Mouse (Mus musculus) left cerebral cortex, postnatal 4 days (tissue): Measurements from ENCODE around the gene Dcaf11. TPM values are rescaled to one million over a fixed set of nuclear protein-coding genes. Genes with fewer than 3 reads are reported as not detected.

Experiments
- DNase-seq: peaks from one replicate; pipeline ENCODE4 v3.0.0-alpha.2; 2022
- intact Hi-C: fragments of 180-260 bp; cut with DNase I; formaldehyde crosslinking; loops from one replicate; pipeline ENCODE4 v1.15.1; 2025
- total RNA-seq, 2 experiments: library from RNA; stranded (reverse); gene quantifications; 2 replicates each; pipeline ENCODE4 v1.2.3; 2021

The Dcaf11 gene
- total RNA-seq, result 10 to 100 TPM; 61.2 to 66.4 TPM

DNA sequence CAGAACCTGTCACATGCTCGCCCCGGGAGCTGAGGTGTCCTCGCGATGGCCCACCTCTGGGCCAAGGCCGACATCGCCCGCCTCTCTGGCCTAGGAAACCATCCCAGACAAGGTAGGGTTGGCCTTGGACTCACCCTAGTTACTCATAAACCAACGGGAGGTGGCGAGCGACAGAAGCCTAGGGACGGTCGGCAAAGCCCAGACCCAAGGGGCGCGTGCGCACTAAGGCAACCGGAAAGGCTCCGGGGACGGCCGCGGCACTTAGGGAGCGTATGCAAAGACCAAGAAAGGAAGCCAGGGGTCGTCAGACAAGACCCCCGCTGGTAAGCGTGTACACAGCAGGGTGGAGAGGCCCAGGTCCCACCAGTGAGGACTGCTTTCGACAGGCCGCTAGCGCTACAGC lies at the start of gene Dcaf11:
TSS of gene Dcaf11 (plus strand) at position 208 of the 403 bp plus-strand sequence.
- intact Hi-C loops, result no loop called here

DNA sequence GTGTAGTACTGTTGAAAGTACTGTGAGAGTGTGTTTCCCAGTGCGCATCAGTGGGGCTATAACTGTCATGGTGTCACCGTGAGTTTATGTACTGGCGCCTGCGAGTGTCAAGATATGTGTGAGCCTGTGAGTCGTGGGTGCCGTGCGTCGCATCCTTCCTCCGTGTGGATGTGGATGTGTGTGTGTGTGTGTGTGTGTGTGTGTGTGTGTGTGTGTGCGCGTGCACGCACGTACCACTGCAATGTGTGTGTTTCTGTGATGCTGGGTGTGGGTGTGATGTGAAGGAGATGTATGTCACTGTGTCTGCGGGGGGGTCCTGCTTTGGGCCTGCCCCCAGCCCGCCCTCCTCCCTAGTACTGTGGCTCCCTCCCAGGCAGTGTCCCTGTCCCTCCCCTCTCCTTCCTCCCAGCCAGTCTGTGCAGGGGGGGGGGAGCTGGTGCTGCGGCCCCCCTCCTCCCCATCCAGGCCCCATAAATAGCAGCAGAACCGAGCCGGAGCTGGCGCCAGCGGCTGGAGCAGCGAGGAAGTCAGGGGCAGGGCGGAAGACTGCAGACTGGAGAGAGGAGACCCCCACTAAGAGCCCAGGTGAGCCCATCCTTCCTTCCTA lies 49.6 kb upstream of the Dcaf11 start, which contains the start of gene Cpne6:
TSS of gene Cpne6 (plus strand) at position 321 of the 607 bp plus-strand sequence.
- intact Hi-C loops, result no loop called here

More for the DNA sequence above, at the start of gene Dcaf11:
- peak; percentile 93 for DNase-seq

GRCm38 (mm10) chr14:55511037-55511436 lies 48.8 kb upstream of the Dcaf11 start:
- DNase-seq, result no peak
- intact Hi-C loops, result no loop called here

More for the DNA sequence above, 49.6 kb upstream of the Dcaf11 start, which contains the start of gene Cpne6:
- no peak for DNase-seq

DNA sequence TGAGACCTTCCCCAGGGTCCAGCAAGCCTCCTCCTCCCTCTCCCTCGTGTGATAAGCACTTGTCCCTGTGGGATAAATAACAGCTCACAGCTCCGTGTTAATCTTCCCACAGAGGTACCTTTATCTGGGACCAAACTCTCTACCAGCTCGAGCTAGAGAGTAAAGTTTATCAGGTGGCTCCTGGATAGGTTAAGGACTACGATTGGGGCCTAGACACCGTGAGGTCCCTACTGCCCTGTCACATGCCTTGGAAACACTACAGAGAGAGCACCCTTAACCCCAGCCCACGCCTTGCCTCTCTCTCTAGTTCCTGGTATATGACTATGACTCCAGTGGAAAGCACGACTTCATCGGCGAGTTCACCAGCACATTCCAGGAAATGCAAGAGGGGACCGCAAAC lies 45.9 kb upstream of the Dcaf11 start:
- intact Hi-C loops, result no loop called here
- DNase-seq, result no peak

DNA sequence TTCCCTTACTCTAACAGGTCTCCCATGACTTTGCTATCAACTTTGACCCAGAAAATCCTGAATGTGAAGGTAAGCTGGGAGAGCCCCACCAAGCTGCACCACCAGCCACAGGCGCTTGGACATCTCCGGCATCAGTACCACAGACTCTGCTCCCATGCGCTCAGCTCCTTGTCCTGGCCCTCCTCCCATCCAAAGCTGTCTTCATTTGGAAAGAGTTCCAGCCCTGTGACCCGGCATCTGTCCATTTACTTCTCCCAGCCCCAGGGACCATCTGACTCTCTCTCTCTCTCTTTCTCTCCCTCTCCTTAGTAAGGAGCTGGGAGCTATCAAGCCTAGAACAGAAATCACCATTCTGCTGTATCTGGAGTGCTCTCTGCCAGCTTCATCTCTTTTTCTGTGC lies 44.0 kb upstream of the Dcaf11 start:
- no peak for DNase-seq
- intact Hi-C loops, result no loop called here

GRCm38 (mm10) chr14:55518897-55519296 lies 40.9 kb upstream of the Dcaf11 start:
- intact Hi-C loops, result no loop called here
- peak; percentile 86 for DNase-seq

- intact Hi-C loops, result no loop called here
- DNase-seq, result no peak
Measured at GRCm38 (mm10) chr14:55519604-55520003, 40.2 kb upstream of the Dcaf11 start.

DNA sequence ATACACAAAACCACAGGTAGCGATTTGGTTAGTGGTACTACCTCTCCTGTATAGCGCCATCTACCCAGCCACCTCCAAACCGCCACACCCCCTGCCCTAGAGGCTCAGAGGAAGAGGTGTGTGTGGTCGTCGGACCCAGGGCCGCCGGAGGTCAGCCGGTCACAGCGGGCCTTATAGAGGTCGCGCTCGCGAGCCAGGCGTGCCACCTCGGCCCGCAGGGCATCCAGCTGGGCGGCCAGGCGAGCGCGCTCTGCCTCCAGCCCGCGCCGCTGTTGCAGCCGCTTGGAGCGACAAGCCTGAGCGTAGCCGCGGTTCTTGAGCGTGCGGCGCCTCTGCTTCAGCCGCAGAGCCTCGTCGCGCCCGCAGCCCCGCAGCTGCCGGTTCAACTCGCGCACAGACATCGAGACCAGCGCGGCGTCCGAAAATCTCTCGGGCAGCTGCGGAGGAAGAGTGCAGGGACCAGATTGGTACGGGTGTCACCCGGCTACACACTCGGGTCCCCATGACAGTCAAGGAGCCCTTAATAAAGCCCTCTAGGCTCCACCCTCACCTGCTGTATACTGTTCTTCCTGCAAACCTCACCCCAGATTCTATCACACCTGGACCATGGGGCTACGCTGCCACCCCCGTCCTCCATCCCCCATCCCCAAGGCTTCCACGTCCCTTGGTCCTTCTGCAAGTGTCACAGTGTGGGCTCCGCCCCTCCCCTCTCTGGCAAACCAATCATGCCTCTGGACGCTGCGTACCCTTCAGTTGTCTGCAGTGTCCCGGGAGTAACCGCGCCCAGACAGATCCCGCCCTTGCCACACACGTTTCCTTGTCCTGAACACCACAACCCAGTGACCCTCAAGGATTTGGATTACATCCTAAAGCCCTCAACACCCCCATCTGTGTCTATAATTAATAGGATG lies 39.1 kb upstream of the Dcaf11 start:
- intact Hi-C loops, result no loop called here
- peak; percentile 83 for DNase-seq

GRCm38 (mm10) chr14:55524062-55524461 lies 35.7 kb upstream of the Dcaf11 start:
- no peak for DNase-seq
- intact Hi-C loops, result no loop called here

DNA sequence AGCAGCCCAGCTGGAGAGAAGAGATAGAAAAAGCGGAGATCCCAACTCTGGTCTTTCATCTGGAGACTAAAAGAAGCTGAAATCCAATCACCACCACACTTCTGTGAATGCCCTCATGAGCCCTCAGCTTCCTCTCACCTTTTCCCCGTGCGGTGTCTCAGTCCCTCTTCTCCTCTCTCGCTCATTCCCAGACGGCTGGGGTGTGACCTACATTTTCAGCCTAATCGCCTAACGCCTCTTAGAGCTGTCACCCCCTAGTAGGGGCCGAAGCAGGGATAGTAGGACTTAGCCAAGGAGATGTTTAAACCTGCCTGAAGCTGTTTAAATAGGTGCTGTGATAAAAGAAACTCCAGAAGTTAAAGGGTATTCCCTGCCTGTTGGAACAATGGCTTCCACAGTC lies 35.0 kb upstream of the Dcaf11 start, which contains the start of gene Nrl:
TSS of gene Nrl (minus strand) at position 197 of the 400 bp plus-strand sequence.
- no peak for DNase-seq
- intact Hi-C loops, result no loop called here

DNA sequence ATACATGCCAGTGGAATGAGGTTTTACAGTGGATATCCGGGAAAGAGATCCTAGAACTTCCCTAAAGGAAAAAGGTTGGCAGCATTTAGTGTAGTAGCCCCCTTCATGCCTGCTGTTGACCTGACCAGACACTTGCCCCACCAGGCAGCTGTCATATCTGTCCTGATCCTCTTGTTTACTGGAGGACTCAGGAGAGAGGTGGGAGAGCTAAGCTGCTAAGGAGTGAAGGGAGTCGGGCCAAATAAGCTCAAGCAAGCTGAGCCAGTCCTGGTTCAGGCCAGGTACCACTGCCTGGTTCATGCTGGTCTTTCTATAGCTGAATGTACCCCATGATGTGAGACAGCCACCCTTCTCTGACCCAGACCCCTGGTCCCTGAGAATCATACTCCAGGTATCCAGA lies 33.1 kb upstream of the Dcaf11 start:
- intact Hi-C loops, result no loop called here

DNA sequence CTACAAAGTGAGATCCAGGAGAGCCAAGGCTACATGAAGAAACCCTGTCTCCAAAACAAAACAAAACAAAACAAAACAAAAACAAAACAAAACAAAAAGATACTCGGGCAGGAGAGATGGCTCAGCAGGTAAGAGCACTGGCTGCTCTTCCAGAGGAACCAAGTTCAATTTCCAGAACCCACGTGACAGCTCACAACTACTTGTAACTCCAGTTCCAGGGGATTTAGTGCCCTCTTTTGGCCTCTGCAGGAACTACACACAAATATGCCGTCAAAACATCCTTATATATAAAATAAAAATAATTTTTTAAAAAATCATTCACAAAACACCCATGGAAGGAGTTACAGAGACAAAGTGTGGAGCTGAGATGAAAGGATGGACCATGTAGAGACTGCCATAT lies 31.9 kb upstream of the Dcaf11 start:
- DNase-seq, result no peak
- intact Hi-C loops, result no loop called here

More for the DNA sequence above, 33.1 kb upstream of the Dcaf11 start:
- DNase-seq, result no peak

GRCm38 (mm10) chr14:55536116-55536745 lies 23.6 kb upstream of the Dcaf11 start:
- peak; percentile 68 for DNase-seq
- intact Hi-C loops, result no loop called here

GRCm38 (mm10) chr14:55540067-55540786 lies 19.6 kb upstream of the Dcaf11 start, which contains the start of gene Pck2:
Gene Pck2, plus strand, starts transcription at chr14:55540266.
- intact Hi-C loops, result no loop called here
- DNase-seq, result peak; percentile 82

GRCm38 (mm10) chr14:55540787-55541321 lies 19.0 kb upstream of the Dcaf11 start:
- DNase-seq, result peak; percentile 95
- intact Hi-C loops, result no loop called here

GRCm38 (mm10) chr14:55542268-55542667 lies 17.5 kb upstream of the Dcaf11 start:
- no peak for DNase-seq
- intact Hi-C loops, result no loop called here

DNA sequence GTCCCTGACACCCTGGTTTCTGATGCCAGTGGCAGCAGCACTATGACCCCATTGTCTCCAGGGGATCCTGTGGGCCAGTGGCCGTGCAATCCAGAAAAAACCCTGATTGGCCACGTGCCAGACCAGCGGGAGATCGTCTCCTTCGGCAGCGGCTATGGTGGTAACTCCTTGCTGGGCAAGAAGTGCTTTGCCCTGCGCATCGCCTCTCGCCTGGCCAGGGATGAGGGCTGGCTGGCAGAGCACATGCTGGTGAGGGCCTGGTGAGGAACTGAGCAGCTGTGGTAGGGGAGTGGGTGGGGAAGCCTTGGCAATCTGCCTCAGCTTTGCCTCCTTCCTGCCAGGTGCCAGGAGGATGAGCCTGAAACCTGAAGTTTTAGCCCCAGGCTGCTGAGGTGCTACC lies 15.5 kb upstream of the Dcaf11 start:
- intact Hi-C loops, result no loop called here
- DNase-seq, result peak; percentile 65

- intact Hi-C loops, result no loop called here
- no peak for DNase-seq
Measured at GRCm38 (mm10) chr14:55550191-55550590, 9.6 kb upstream of the Dcaf11 start.

DNA sequence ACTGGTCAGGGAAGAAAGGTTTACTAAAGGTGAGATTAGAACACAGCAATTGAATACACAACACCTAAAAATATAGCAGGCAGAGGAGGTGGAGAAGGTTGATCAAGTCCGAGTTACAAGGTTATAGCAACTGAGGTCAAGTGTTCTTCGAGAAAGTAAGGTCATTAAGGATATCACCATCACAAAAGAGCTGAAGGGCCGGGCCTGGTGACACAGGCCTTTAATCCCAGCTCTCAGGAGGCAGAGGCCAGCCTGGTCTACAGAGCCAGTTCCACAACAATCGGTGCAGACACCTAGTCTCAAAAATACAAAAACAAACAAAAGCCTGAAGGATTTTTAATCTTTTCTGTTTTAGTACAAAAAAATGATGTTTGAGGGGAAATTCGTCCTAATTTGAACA lies 8.5 kb upstream of the Dcaf11 start:
- no peak for DNase-seq
- intact Hi-C loops, result no loop called here

GRCm38 (mm10) chr14:55551794-55552193 lies 8.0 kb upstream of the Dcaf11 start:
- intact Hi-C loops, result no loop called here
- no peak for DNase-seq
